Mouse (Mus musculus): ENCODE measurements around the gene Aimp2.

Gene Aimp2

GRCm38 (mm10) chr5:143909417-143910400 is at the start of gene Aimp2, which contains the start of gene Pms2:
Gene Aimp2, minus strand, starts transcription at chr5:143909847.
Gene Pms2, plus strand, starts transcription at chr5:143909964.
- in situ Hi-C loops (cut with MseI, MboI): no loop called here

- in situ Hi-C loops (cut with MseI, MboI): no loop called here
These were observed 47.5 kb upstream of the Aimp2 start for GRCm38 (mm10) chr5:143957101-143957500.

- in situ Hi-C loops (cut with MseI, MboI): no loop called here
These were observed 40.4 kb upstream of the Aimp2 start for GRCm38 (mm10) chr5:143950016-143950415.

- in situ Hi-C loops (cut with MseI, MboI): no loop called here
These were observed 38.7 kb upstream of the Aimp2 start for GRCm38 (mm10) chr5:143948361-143948760.

- in situ Hi-C loops (cut with MseI, MboI): no loop called here
These were observed 33.8 kb upstream of the Aimp2 start for GRCm38 (mm10) chr5:143943231-143944125.

GRCm38 (mm10) chr5:143941588-143941987 is 31.9 kb upstream of the Aimp2 start:
- in situ Hi-C loops (cut with MseI, MboI): no loop called here

- in situ Hi-C loops (cut with MseI, MboI): no loop called here
These were observed 26.5 kb upstream of the Aimp2 start for GRCm38 (mm10) chr5:143936156-143936555.

GRCm38 (mm10) chr5:143933875-143934274 is 24.2 kb upstream of the Aimp2 start:
- in situ Hi-C loops (cut with MseI, MboI): no loop called here

GRCm38 (mm10) chr5:143933414-143933813 is 23.8 kb upstream of the Aimp2 start:
- in situ Hi-C loops (cut with MseI, MboI): no loop called here

- in situ Hi-C loops (cut with MseI, MboI): no loop called here
These were observed 23.2 kb upstream of the Aimp2 start, which contains the start of gene Rsph10b for GRCm38 (mm10) chr5:143932831-143933230. Gene Rsph10b, plus strand, starts transcription at chr5:143933035.

- in situ Hi-C loops (cut with MseI, MboI): no loop called here
These were observed 22.4 kb upstream of the Aimp2 start for GRCm38 (mm10) chr5:143931863-143932580.

GRCm38 (mm10) chr5:143930656-143931055 is 21.0 kb upstream of the Aimp2 start:
- in situ Hi-C loops (cut with MseI, MboI): no loop called here

- in situ Hi-C loops (cut with MseI, MboI): no loop called here
These were observed 19.6 kb upstream of the Aimp2 start for GRCm38 (mm10) chr5:143929291-143929690.

- in situ Hi-C loops (cut with MseI, MboI): no loop called here
These were observed 18.2 kb upstream of the Aimp2 start, which contains the start of gene Gm42421 for GRCm38 (mm10) chr5:143927875-143928274. Gene Gm42421, plus strand, starts transcription at chr5:143928175.

GRCm38 (mm10) chr5:143924781-143925452 is 15.3 kb upstream of the Aimp2 start:
- in situ Hi-C loops (cut with MseI, MboI): no loop called here

- in situ Hi-C loops (cut with MseI, MboI): no loop called here
These were observed 8.5 kb upstream of the Aimp2 start for GRCm38 (mm10) chr5:143918120-143918519.

- in situ Hi-C loops (cut with MseI, MboI): no loop called here
These were observed 7.8 kb upstream of the Aimp2 start for GRCm38 (mm10) chr5:143917418-143917817.

GRCm38 (mm10) chr5:143916221-143916620 is 6.6 kb upstream of the Aimp2 start:
- in situ Hi-C loops (cut with MseI, MboI): no loop called here

GRCm38 (mm10) chr5:143908926-143909325 is 721 bp downstream of the Aimp2 start:
- in situ Hi-C loops (cut with MseI, MboI): no loop called here

GRCm38 (mm10) chr5:143906429-143906828 is 3.2 kb downstream of the Aimp2 start:
- in situ Hi-C loops (cut with MseI, MboI): no loop called here

GRCm38 (mm10) chr5:143903813-143904212 is 5.8 kb downstream of the Aimp2 start:
- in situ Hi-C loops (cut with MseI, MboI): no loop called here

Data from mouse trophoblast stem cell (cell line).